Mouse (Mus musculus) limb, embryonic 14.5 days (tissue): Measurements from ENCODE around the gene Skap2. TPM values are rescaled to one million over a fixed set of nuclear protein-coding genes. Genes with fewer than 3 reads are reported as not detected.

Experiments used
- ATAC-seq: fragments of 200-750 bp; cut with Nextera tagmentation; 2 replicates; pipeline ENCODE4 v1.8.0; 2017; ENCODE audit warnings: low read depth, moderate number of reproducible peaks, moderate TSS enrichment; ENCODE audit not compliant: low FRiP score
- DNase-seq: peaks from one replicate; pipeline ENCODE4 v3.0.0-alpha.2; 2015; ENCODE audit warnings: low spot score
- H3K27ac ChIP-seq: fragments of 300-500 bp; sonication (generic); replicated peaks from 2 replicates; pipeline ENCODE4 v1.5.1; 2014; ENCODE audit warnings: low read depth, mild to moderate bottlenecking, low read length, moderate library complexity, mixed read lengths
- H3K27me3 ChIP-seq: fragments of 300-500 bp; sonication (generic); 2 replicates; pipeline ENCODE4 v1.6.1; 2014; ENCODE audit warnings: low read length, mixed read lengths; ENCODE audit not compliant: control insufficient read depth, insufficient read depth
- H3K36me3 ChIP-seq: fragments of 300-500 bp; sonication (generic); 2 replicates; pipeline ENCODE4 v1.6.1; 2014; ENCODE audit warnings: mild to moderate bottlenecking, low read length, moderate library complexity, mixed read lengths; ENCODE audit not compliant: control insufficient read depth, insufficient read depth
- H3K4me1 ChIP-seq: fragments of 300-500 bp; sonication (generic); 2 replicates; pipeline ENCODE4 v1.6.1; 2014; ENCODE audit warnings: antibody characterized with exemption, low read length, mixed read lengths; ENCODE audit not compliant: control insufficient read depth, insufficient read depth
- H3K4me2 ChIP-seq: fragments of 300-500 bp; sonication (generic); replicated peaks from 2 replicates; pipeline ENCODE4 v1.6.1; 2014; ENCODE audit warnings: low read depth, mild to moderate bottlenecking, low read length, moderate library complexity; ENCODE audit not compliant: severe bottlenecking
- H3K4me3 ChIP-seq: fragments of 300-500 bp; sonication (generic); replicated peaks from 2 replicates; pipeline ENCODE4 v1.5.1; 2014; ENCODE audit warnings: low read length
- H3K9ac ChIP-seq: fragments of 300-500 bp; sonication (generic); 2 replicates; pipeline ENCODE4 v1.6.1; 2014; ENCODE audit warnings: mild to moderate bottlenecking, low read depth, low read length, moderate library complexity; ENCODE audit not compliant: severe bottlenecking
- H3K9me3 ChIP-seq: fragments of 300-500 bp; sonication (generic); 2 replicates; pipeline ENCODE4 v1.6.1; 2016; ENCODE audit warnings: low read length; ENCODE audit not compliant: control insufficient read depth
- POLR2A ChIP-seq: fragments of 200-500 bp; IDR thresholded peaks from 2 replicates; pipeline ENCODE4 v1.8.0; 2012; ENCODE audit warnings: inconsistent platforms, mild to moderate bottlenecking, moderate library complexity, borderline replicate concordance; ENCODE audit not compliant: insufficient read depth, insufficient read length; ENCODE audit errors: extremely low read depth
- WGBS: fragments of 180-500 bp; shearing (Covaris S2); extraction: QIAGEN DNeasy Blood & Tissue Kit; methylation state at CpG from one replicate; pipeline ENCODE4 v1.1.7; 2014; 5-methylcytosine and 5-hydroxymethylcytosine counted together
- polyA plus RNA-seq, 2 experiments: library from polyadenylated mRNA; depleted of rRNA in 1 of 2; stranded (reverse) in 1 of 2; unstranded in 1 of 2; fragments of >200 nt; fragmentation: Nextera tagmentation in 1 of 2; extraction: Ambion mirVana in 1 of 2; gene quantifications; 2 replicates each; pipeline versions ENCODE4 v1.2.1 to v1.2.3; 2012 to 2014

Gene Skap2
- polyA plus RNA-seq, 2 experiments = 14.4 to 23.0 TPM

- peaks cover 62% of the 10 kb centered on the region for H3K27me3 ChIP-seq
- no peak for DNase-seq
These were observed 7.4 kb downstream of the Skap2 start for GRCm38 (mm10) chr6:52004995-52005394.

GRCm38 (mm10) chr6:52002676-52003075 lies 9.7 kb downstream of the Skap2 start:
- H3K4me1 ChIP-seq = peaks cover 8% of the 10 kb centered on the region; the same call in 1 of the 2 replicates
- no peaks in the 10 kb centered on the region for H3K9me3 ChIP-seq
- no peak overlapping the region for H3K27ac ChIP-seq
- WGBS = 18% methylated on average over 8 of the region's 8 CpGs
- no peaks in the 10 kb centered on the region for H3K36me3 ChIP-seq
- H3K4me3 ChIP-seq = no peak overlapping the region
- TF ChIP-seq POLR2A = no peak
- ATAC-seq = peak; percentile 60; the same call in 1 of the 2 replicates
- peak; percentile 87 for DNase-seq
- no peak overlapping the region for H3K9ac ChIP-seq
- H3K27me3 ChIP-seq = peaks cover 45% of the 10 kb centered on the region
- no peak overlapping the region for H3K4me2 ChIP-seq

More at GRCm38 (mm10) chr6:52004995-52005394, 7.4 kb downstream of the Skap2 start:
- no peak for TF ChIP-seq POLR2A
- H3K4me3 ChIP-seq = no peak overlapping the region
- no peak overlapping the region for H3K4me2 ChIP-seq
- peaks cover 8% of the 10 kb centered on the region; the same call in 1 of the 2 replicates for H3K4me1 ChIP-seq
- WGBS = 27% methylated on average over 3 of the region's 3 CpGs
- no peak overlapping the region for H3K27ac ChIP-seq
- no peaks in the 10 kb centered on the region for H3K36me3 ChIP-seq
- no peak for ATAC-seq
- H3K9ac ChIP-seq = no peak overlapping the region
- H3K9me3 ChIP-seq = no peaks in the 10 kb centered on the region

GRCm38 (mm10) chr6:51999157-51999478 lies 13.2 kb downstream of the Skap2 start:
- TF ChIP-seq POLR2A = no peak
- no peak for DNase-seq
- no peaks in the 10 kb centered on the region for H3K36me3 ChIP-seq
- H3K27me3 ChIP-seq = peaks cover 12% of the 10 kb centered on the region
- 70% methylated on average over 4 of the region's 4 CpGs for WGBS
- no peak for ATAC-seq
- H3K27ac ChIP-seq = no peak overlapping the region
- no peak overlapping the region for H3K4me2 ChIP-seq
- no peaks in the 10 kb centered on the region for H3K4me1 ChIP-seq
- H3K9me3 ChIP-seq = no peaks in the 10 kb centered on the region
- H3K4me3 ChIP-seq = no peak overlapping the region
- H3K9ac ChIP-seq = no peak overlapping the region

- ATAC-seq (no peak), DNase-seq (peak; percentile 43)
- H3K4me1 ChIP-seq = no peaks in the 10 kb centered on the region
- H3K4me2 ChIP-seq = no peak overlapping the region
- H3K9me3 ChIP-seq = no peaks in the 10 kb centered on the region
- no peak overlapping the region for H3K4me3 ChIP-seq
- no peak overlapping the region for H3K9ac ChIP-seq
- peaks cover 8% of the 10 kb centered on the region; the same call in 1 of the 2 replicates for H3K27me3 ChIP-seq
- H3K36me3 ChIP-seq = no peaks in the 10 kb centered on the region
- TF ChIP-seq POLR2A = no peak
- no peak overlapping the region for H3K27ac ChIP-seq
- 49% methylated on average over 7 of the region's 7 CpGs for WGBS
These were observed 13.8 kb downstream of the Skap2 start for GRCm38 (mm10) chr6:51998409-51999156.

GRCm38 (mm10) chr6:51987999-51988398 lies 24.4 kb downstream of the Skap2 start:
- DNase-seq = no peak
- no peak overlapping the region for H3K27ac ChIP-seq
- no peak overlapping the region for H3K4me3 ChIP-seq
- no peak for TF ChIP-seq POLR2A
- WGBS = 73% methylated on average over 2 of the region's 2 CpGs
- no peak overlapping the region for H3K9ac ChIP-seq
- no peaks in the 10 kb centered on the region for H3K9me3 ChIP-seq
- no peak for ATAC-seq
- H3K36me3 ChIP-seq = no peaks in the 10 kb centered on the region
- H3K27me3 ChIP-seq = no peaks in the 10 kb centered on the region
- H3K4me2 ChIP-seq = no peak overlapping the region
- no peaks in the 10 kb centered on the region for H3K4me1 ChIP-seq
